Mouse (Mus musculus) kidney, adult 8-10 months (tissue): ENCODE measurements around the gene Vkorc1.
"Not testable (repeated sequence)": the region's sequence is repeated elsewhere in the genome, so short reads cannot be mapped to it uniquely, and the experiment has no call there.

Experiments
- DNase-seq, 2 experiments: peaks; one replicate each; pipeline ENCODE4 v3.0.0; 2022

The Vkorc1 gene

GRCm38 (mm10) chr7:127912938-127913337 lies 17.5 kb upstream of the Vkorc1 start:
- DNase-seq = no peak

- peak; percentile 87 to 89 for DNase-seq
These were observed 16.9 kb upstream of the Vkorc1 start, which contains the start of gene Kat8 for GRCm38 (mm10) chr7:127912190-127912871. Kat8 (plus strand) TSS chr7:127912516.

GRCm38 (mm10) chr7:127908656-127909055 lies 13.2 kb upstream of the Vkorc1 start:
- no peak for DNase-seq

GRCm38 (mm10) chr7:127907939-127908338 lies 12.5 kb upstream of the Vkorc1 start:
- DNase-seq = no peak

- peak; percentile 68 to 76 for DNase-seq
These were observed 8.8 kb upstream of the Vkorc1 start, which contains the start of gene Bckdk for GRCm38 (mm10) chr7:127903971-127904796. Bckdk (plus strand) TSS chr7:127904082.

- DNase-seq = no peak
These were observed 6.4 kb upstream of the Vkorc1 start for GRCm38 (mm10) chr7:127901772-127902171.

GRCm38 (mm10) chr7:127899997-127900396 lies 4.6 kb upstream of the Vkorc1 start:
- no peak for DNase-seq

- no peak for DNase-seq
These were observed 3.0 kb upstream of the Vkorc1 start for GRCm38 (mm10) chr7:127898179-127898956.

- DNase-seq = no peak
These were observed 2.1 kb upstream of the Vkorc1 start for GRCm38 (mm10) chr7:127897542-127897941.

- DNase-seq = peak in 1 of 2 experiments; percentile 69
These were observed 967 bp upstream of the Vkorc1 start for GRCm38 (mm10) chr7:127896384-127896783.

GRCm38 (mm10) chr7:127895891-127896290 lies 474 bp upstream of the Vkorc1 start:
- not testable (repeated sequence) for DNase-seq

GRCm38 (mm10) chr7:127894480-127894879 lies 937 bp downstream of the Vkorc1 start:
- DNase-seq = peak in 1 of 2 experiments; percentile 52

GRCm38 (mm10) chr7:127890798-127891197 lies 4.6 kb downstream of the Vkorc1 start, which contains the start of gene Prss53:
Prss53 (minus strand) TSS chr7:127890970.
- peak; percentile 80 to 81 for DNase-seq

GRCm38 (mm10) chr7:127888821-127889220 lies 6.6 kb downstream of the Vkorc1 start:
- no peak for DNase-seq

- no peak for DNase-seq
These were observed 7.6 kb downstream of the Vkorc1 start for GRCm38 (mm10) chr7:127887781-127888180.

- no peak for DNase-seq
These were observed 8.2 kb downstream of the Vkorc1 start for GRCm38 (mm10) chr7:127887191-127887590.

- DNase-seq = no peak
These were observed 8.9 kb downstream of the Vkorc1 start for GRCm38 (mm10) chr7:127886551-127886950.

- no peak for DNase-seq
These were observed 9.5 kb downstream of the Vkorc1 start for GRCm38 (mm10) chr7:127885951-127886350.

- no peak for DNase-seq
These were observed 15.0 kb downstream of the Vkorc1 start for GRCm38 (mm10) chr7:127880431-127880830.

- DNase-seq = no peak
These were observed 16.1 kb downstream of the Vkorc1 start for GRCm38 (mm10) chr7:127879301-127879700.

GRCm38 (mm10) chr7:127876467-127877348 lies 18.7 kb downstream of the Vkorc1 start, which contains the start of gene Zfp668:
Zfp668 (minus strand) TSS chr7:127876828.
- peak; percentile 86 to 90 for DNase-seq

GRCm38 (mm10) chr7:127876041-127876466 lies 19.4 kb downstream of the Vkorc1 start, which contains the start of gene Zfp646:
Zfp646 (plus strand) TSS chr7:127876221.
- peak; percentile 63 to 68 for DNase-seq
